18 mouse cellular contexts compared by ENCODE assay signal in the genomic region with DNA sequence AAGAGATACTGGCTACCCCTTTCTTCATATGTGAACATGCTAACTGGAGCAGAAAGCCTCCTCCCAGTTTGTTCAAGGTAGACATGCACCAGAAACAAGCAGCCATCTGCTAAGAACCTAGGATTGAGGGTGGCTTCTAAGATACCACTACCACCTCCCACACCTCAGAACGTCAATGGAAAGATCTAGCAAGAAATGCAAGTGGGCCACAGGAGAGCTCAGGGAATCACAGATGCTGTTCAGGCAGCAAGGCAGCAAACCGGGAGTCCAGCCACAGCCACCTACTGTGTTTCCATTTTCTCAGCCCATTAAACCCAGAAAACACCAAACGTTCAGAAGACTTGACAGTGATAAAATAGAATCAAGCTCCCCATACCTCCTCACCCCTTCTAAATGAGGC.
DNase-seq lines count a peak whose midpoint lies in the region; ATAC-seq lines count a peak whose summit lies in the region.
"Had no signal": no experiment of that assay in that cellular context is flagged by ENCODE, and none has a peak within 500 bp of the region (broad histone marks: within the 10 kb centered on the region; RNA-seq: fewer than 3 reads in every experiment).

No protein-coding gene starts in this region.

- DNase-seq in frontal cortex, postnatal 10 days (ENCODE audit: low spot score in 2 of 2): no peak
- peak; percentile 22 for DNase-seq in left cerebral cortex, adult 11 months (ENCODE audit: low spot score)
- DNase-seq in left cerebral cortex, postnatal 10 days (ENCODE audit: extremely low spot score in 1 of 2, low spot score in 2 of 2): no peak
- DNase-seq in right cerebral cortex, postnatal 36 days (ENCODE audit: low spot score in 2 of 2): peak; percentile 14 to 72
- DNase-seq in right cerebral cortex, postnatal 4 days: no peak
- DNase-seq in embryo, embryonic 11 days: no peak
- DNase-seq: adrenal gland, adult 8-10 months; B cell, adult 2 months; cerebellum, adult 11-12 months; cerebellum, adult 9-10 months; cerebellum, postnatal 36 days; forebrain, postnatal 0 days; gastrocnemius, postnatal 36 days; heart, adult 11 months; heart, postnatal 36 days had no signal

- intact Hi-C loops in left cerebral cortex, postnatal 10 days (cut with DNase I): no loop called here

- ATAC-seq in frontal cortex, adult (ENCODE audit: low TSS enrichment): peak; percentile 85
- ATAC-seq: CD4-positive, CD25-positive, alpha-beta regulatory T cell, adult 4 months; forebrain, embryonic 13.5 days; forebrain, postnatal 0 days had no signal

Comparison
In these comparisons a context has a peak if more than half of its experiments do, and no peak if none do; other contexts are left out.
1. DNase-seq: peak in left cerebral cortex, adult 11 months (single experiment) and right cerebral cortex, postnatal 36 days (2 of 2); none in frontal cortex, postnatal 10 days (0 of 2), left cerebral cortex, postnatal 10 days (0 of 2), right cerebral cortex, postnatal 4 days (single experiment) and embryo, embryonic 11 days (single experiment).